Mouse (Mus musculus): Measurements from ENCODE around the gene Slc39a11.

GRCm38 (mm10) chr11:113339770-113340169, 310.1 kb downstream of the Slc39a11 start:
- no peak for TF ChIP-seq CTCF (IDR thresholded peaks at IDR 0.05; ENCODE audit: low read depth)
- TF ChIP-seq EP300 (IDR thresholded peaks at IDR 0.05; ENCODE audit: low read depth) = no peak
